Mouse (Mus musculus): ENCODE measurements around the gene Armh4. TPM values are rescaled to one million over a fixed set of nuclear protein-coding genes. Genes with fewer than 3 reads are reported as not detected.

Armh4 gene
- polyA plus RNA-seq, 1 experiment from 2014 or later = 20.1 TPM

GRCm38 (mm10) chr14:49719678-49720077, 63.5 kb downstream of the Armh4 start:
- no peak for DNase-seq (ENCODE audit: extremely low spot score, low spot score)
- H3K36me3 ChIP-seq (replicated peaks) = no peaks in the 10 kb centered on the region

GRCm38 (mm10) chr14:49711016-49711415, 72.2 kb downstream of the Armh4 start:
- no peaks in the 10 kb centered on the region for H3K27me3 ChIP-seq (ENCODE audit: poor library complexity, severe bottlenecking)
- no peak for DNase-seq (ENCODE audit: extremely low spot score, low spot score)
- H3K27ac ChIP-seq = no peak overlapping the region
- H3K36me3 ChIP-seq (replicated peaks) = no peaks in the 10 kb centered on the region
- H3K4me3 ChIP-seq = no peak overlapping the region
- H3K9me3 ChIP-seq = no peaks in the 10 kb centered on the region
- 38% methylated on average over 3 of the region's 3 CpGs for WGBS
- H3K4me1 ChIP-seq = peaks cover 4% of the 10 kb centered on the region

More at GRCm38 (mm10) chr14:49719678-49720077, 63.5 kb downstream of the Armh4 start:
- Histone ChIP-seq H3K9me3 (no peaks in the 10 kb centered on the region), H3K4me1 (no peaks in the 10 kb centered on the region), H3K27me3 (ENCODE audit: poor library complexity, severe bottlenecking) (no peaks in the 10 kb centered on the region), H3K27ac (no peak overlapping the region), H3K4me3 (no peak overlapping the region)

GRCm38 (mm10) chr14:49703432-49704200, 79.6 kb downstream of the Armh4 start:
- 71% methylated on average over 3 of the region's 3 CpGs for WGBS
- Histone ChIP-seq H3K4me3 (no peak overlapping the region), H3K4me1 (no peaks in the 10 kb centered on the region), H3K36me3 (replicated peaks) (no peaks in the 10 kb centered on the region), H3K27me3 (ENCODE audit: poor library complexity, severe bottlenecking) (no peaks in the 10 kb centered on the region), H3K9me3 (no peaks in the 10 kb centered on the region), H3K27ac (no peak overlapping the region)
- DNase-seq (ENCODE audit: extremely low spot score, low spot score) = no peak

GRCm38 (mm10) chr14:49679511-49680284, 103.5 kb downstream of the Armh4 start:
- Histone ChIP-seq H3K4me3 (no peak overlapping the region), H3K27me3 (ENCODE audit: poor library complexity, severe bottlenecking) (no peaks in the 10 kb centered on the region), H3K4me1 (peaks cover 43% of the 10 kb centered on the region), H3K27ac (no peak overlapping the region), H3K36me3 (replicated peaks) (no peaks in the 10 kb centered on the region), H3K9me3 (no peaks in the 10 kb centered on the region)
- no peak for DNase-seq (ENCODE audit: extremely low spot score, low spot score)
- 67% methylated on average over 5 of the region's 5 CpGs for WGBS

GRCm38 (mm10) chr14:49676580-49676979, 106.6 kb downstream of the Armh4 start:
- Histone ChIP-seq H3K27me3 (ENCODE audit: poor library complexity, severe bottlenecking) (no peaks in the 10 kb centered on the region), H3K36me3 (replicated peaks) (no peaks in the 10 kb centered on the region), H3K9me3 (no peaks in the 10 kb centered on the region), H3K27ac (no peak overlapping the region), H3K4me3 (no peak overlapping the region), H3K4me1 (peaks cover 24% of the 10 kb centered on the region)
- DNase-seq (ENCODE audit: extremely low spot score, low spot score) = no peak
- WGBS = 27% methylated on average over 2 of the region's 2 CpGs

- no peak overlapping the region for H3K27ac ChIP-seq
- H3K36me3 ChIP-seq (replicated peaks) = no peaks in the 10 kb centered on the region
- DNase-seq (ENCODE audit: extremely low spot score, low spot score) = no peak
- H3K4me3 ChIP-seq = no peak overlapping the region
- WGBS = 40% methylated on average over 4 of the region's 4 CpGs
- H3K4me1 ChIP-seq = peaks cover 20% of the 10 kb centered on the region
- no peaks in the 10 kb centered on the region for H3K9me3 ChIP-seq
- H3K27me3 ChIP-seq (ENCODE audit: poor library complexity, severe bottlenecking) = no peaks in the 10 kb centered on the region
These were observed 122.7 kb downstream of the Armh4 start for GRCm38 (mm10) chr14:49660444-49660843.

- H3K27me3 ChIP-seq (ENCODE audit: poor library complexity, severe bottlenecking) = no peaks in the 10 kb centered on the region
- 74% methylated on average over 1 of the region's 1 CpGs for WGBS
- H3K4me1 ChIP-seq = no peaks in the 10 kb centered on the region
- H3K36me3 ChIP-seq (replicated peaks) = no peaks in the 10 kb centered on the region
- H3K4me3 ChIP-seq = no peak overlapping the region
- H3K27ac ChIP-seq = no peak overlapping the region
- DNase-seq (ENCODE audit: extremely low spot score, low spot score) = no peak
- H3K9me3 ChIP-seq = no peaks in the 10 kb centered on the region
These were observed 134.0 kb downstream of the Armh4 start for GRCm38 (mm10) chr14:49649191-49649590.

- WGBS = 84% methylated on average over 1 of the region's 1 CpGs
- Histone ChIP-seq H3K36me3 (replicated peaks) (no peaks in the 10 kb centered on the region), H3K9me3 (no peaks in the 10 kb centered on the region), H3K4me3 (no peak overlapping the region), H3K4me1 (no peaks in the 10 kb centered on the region), H3K27me3 (ENCODE audit: poor library complexity, severe bottlenecking) (no peaks in the 10 kb centered on the region), H3K27ac (no peak overlapping the region)
- no peak for DNase-seq (ENCODE audit: extremely low spot score, low spot score)
These were observed 145.8 kb downstream of the Armh4 start for GRCm38 (mm10) chr14:49637422-49637821.

GRCm38 (mm10) chr14:49626055-49626454, 157.1 kb downstream of the Armh4 start:
- peaks cover 10% of the 10 kb centered on the region for H3K4me1 ChIP-seq
- no peak for DNase-seq (ENCODE audit: extremely low spot score, low spot score)
- H3K9me3 ChIP-seq = no peaks in the 10 kb centered on the region
- 39% methylated on average over 4 of the region's 4 CpGs for WGBS
- no peak overlapping the region for H3K4me3 ChIP-seq
- H3K27me3 ChIP-seq (ENCODE audit: poor library complexity, severe bottlenecking) = no peaks in the 10 kb centered on the region
- H3K36me3 ChIP-seq (replicated peaks) = no peaks in the 10 kb centered on the region
- H3K27ac ChIP-seq = no peak overlapping the region; the same call in 1 of the 2 replicates

Other genes starting within 250 kb of the Armh4 start
- not detected in 2 replicates for gene Olfr722, start 118.6 kb upstream of the Armh4 start, polyA plus RNA-seq (2016; fragmentation: Nextera tagmentation; extraction: Ambion mirVana)
- gene Olfr723, start 148.4 kb upstream of the Armh4 start, polyA plus RNA-seq (2016; fragmentation: Nextera tagmentation; extraction: Ambion mirVana) = not detected in 2 replicates
- gene Olfr724, start 179.9 kb upstream of the Armh4 start, polyA plus RNA-seq (2016; fragmentation: Nextera tagmentation; extraction: Ambion mirVana) = not detected in 2 replicates